Mouse (Mus musculus): ENCODE measurements at regions not wholly inside any gene's neighbourhood (a gene's known extent, or its start where the extent isn't known, plus 50 kb on each side); places are given as distances from the start of the nearest gene placed in this dataset.

GRCm38 (mm10) chr2:123023918-123024317, 258.9 kb downstream of the Sqor start:
- DNase-seq, result peak; percentile 32

DNA sequence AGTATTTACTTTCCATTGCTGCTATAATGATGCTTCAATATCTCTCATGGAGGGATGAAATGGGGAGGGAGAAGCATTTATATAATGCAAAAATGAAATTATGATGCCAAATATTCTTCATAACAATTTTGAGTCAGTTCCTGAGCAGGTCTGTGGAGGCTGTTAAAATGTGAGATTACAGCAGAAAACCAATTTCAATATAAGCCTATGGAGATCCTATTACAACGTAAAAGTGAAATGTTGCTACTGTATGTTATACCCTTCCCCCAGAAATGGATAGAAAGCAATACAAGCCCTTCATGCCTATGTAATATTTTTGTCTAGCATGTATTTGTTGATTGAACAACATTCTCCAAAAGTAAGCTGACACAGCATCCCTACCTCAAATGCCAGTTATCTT, 259.3 kb downstream of the Sqor start:
- no peak for DNase-seq

- peak; percentile 5 for DNase-seq
Observed at GRCm38 (mm10) chr2:123024976-123025585, 260.0 kb downstream of the Sqor start.

DNA sequence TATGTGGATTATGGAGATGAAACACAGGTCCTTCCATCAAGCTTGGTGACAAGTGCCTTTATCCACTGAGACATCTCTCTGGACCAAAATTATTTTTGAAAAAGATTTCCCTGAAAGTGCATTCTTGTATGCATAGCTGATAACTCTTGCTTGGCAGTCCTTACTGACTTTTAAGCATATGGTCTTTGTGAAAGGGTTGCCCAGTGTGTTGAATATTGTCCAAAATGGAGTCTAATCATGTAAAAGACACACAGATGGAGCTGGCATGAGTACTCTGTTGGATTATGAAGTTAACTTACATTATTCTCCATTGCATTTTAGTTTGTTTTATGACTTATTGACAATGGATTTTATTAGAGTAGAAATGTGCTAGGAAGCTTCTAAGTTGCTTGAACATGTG, 282.3 kb downstream of the Sqor start:
- no peak for DNase-seq

- DNase-seq, result no peak
Observed at GRCm38 (mm10) chr2:123064648-123065047, 299.6 kb downstream of the Sqor start.

GRCm38 (mm10) chr2:123068809-123069208, 303.8 kb downstream of the Sqor start:
- no peak for DNase-seq

DNA sequence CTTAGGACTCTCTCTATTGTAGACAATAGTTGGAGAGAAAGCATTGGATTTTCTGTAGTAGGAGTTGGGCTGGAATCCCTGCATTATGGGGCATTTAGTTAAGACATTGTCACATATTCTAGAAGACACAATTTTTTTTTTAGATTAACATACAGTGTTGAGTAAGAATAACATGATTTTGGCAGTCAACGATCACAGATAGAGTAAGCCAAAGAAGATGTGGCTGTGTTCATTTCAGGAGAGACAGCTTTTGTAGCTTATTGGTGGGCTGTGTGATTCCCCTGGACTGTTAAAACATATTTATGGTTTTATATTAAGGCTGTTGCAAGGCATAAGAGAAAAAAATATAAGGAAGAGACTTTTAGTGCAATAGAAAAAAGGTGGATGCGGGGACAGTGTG, 307.6 kb downstream of the Sqor start:
- no peak for DNase-seq

DNA sequence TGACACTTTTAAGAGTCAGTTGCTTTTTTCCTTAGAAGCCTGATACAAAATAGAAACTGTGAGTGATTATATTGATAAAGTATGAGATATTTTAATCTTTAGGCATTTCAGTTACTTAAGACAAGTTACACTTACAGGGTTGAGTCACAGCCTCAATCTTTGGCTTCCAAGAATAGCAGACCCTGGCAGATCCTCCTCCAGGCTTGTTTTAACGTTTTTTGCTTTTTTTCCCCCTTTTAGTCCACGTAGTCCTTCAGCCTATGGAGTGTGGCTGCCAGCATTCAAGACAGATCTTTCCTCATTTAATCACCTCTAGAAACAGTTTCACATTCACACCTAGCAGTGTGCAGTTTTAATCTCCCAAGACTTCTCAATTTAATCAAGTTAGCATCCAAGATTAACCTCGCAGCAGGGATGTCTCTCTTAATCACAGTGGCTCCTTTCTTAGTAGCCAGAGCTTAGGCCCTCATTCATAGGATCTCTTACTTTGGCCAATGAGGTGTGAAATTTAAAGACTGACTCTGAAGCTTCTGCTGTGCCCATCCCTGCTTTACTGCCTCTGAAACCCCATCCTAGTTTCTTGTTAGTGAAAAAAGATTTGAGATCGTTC, 308.5 kb downstream of the Sqor start:
- DNase-seq, result peak; percentile 6

- no peak for DNase-seq
Observed at GRCm38 (mm10) chr2:123092726-123093125, 327.7 kb downstream of the Sqor start.

- DNase-seq, result no peak
Observed at GRCm38 (mm10) chr2:123103530-123103929, 338.5 kb downstream of the Sqor start.

DNA sequence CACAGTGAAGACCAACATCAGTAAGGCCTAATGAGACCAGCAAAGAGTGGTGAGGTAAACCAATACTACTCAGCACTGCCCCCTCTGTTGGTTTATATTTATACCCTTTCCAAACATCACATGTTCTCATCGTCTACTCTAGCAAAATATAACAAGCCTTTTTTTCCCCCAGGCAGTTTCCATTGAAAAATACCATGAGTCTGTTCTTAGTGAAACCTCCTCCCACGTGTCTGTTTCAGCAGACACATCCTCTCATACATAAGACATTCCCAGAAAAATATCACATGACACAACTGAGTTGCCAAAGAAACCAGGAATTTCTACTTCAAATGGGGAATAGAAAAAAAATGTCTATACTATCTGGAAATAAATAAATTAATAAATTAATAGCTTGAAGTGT, 366.5 kb downstream of the Sqor start:
- DNase-seq, result no peak

GRCm38 (mm10) chr2:123153170-123153569, 388.1 kb downstream of the Sqor start:
- no peak for DNase-seq

DNA sequence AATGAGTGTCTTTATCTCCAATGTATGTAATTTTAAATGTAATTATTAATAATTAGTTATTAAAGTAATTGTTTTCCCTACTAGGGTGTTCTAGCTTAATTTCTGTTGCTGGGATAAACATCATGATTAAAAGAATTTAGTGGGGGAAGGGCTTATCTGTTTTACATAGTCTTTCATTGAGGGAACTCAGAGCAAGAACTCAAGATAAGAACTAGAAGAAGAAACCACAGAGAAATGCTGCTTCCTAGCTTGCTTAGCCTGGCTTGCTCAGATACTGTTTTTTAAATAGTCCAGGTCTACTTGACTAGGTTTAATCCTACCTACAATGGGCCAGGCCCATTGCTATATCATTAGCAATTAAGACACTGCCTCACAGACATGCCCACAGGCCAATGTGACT, 400.3 kb downstream of the Sqor start:
- DNase-seq, result no peak

GRCm38 (mm10) chr2:123170611-123171010, 405.6 kb downstream of the Sqor start:
- no peak for DNase-seq

- DNase-seq, result no peak
Observed at GRCm38 (mm10) chr2:123182208-123182607, 417.2 kb downstream of the Sqor start.

DNA sequence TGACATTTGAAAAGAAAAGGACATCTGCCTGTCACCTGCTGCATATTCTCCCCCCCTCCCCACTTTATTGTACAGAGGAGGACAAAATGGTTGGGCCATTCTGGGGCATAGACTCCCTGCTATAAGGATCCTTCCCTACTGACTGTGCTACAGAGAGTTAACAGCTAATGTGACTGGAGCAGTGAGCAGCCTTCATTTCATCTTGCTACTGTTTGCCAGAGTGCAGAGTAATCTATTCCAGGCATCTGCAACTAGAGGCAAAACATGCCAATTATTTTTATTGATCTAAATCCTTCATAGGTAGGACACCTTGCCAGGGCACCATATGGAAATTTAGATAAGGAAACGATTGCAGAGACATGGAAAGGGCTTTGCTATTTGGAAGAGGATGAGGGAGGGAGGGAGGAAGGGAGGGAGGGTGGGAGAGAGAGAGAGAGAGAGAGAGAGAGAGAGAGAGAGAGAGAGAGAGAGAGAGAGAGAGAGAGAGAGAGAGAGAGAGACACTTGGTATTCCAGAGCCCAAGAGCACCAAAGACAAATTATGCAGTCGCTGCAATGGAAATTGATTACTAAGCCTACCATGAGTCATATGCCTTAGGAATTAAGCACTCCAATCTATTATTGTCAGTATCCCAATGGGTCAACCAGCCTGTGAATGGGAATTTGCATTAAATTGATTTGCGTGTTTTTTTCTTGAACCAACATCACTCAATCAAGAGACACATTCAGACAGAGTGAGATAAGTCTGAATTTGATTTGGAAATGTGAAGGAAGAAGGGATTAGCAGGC, 426.0 kb downstream of the Sqor start:
- DNase-seq, result no peak

DNA sequence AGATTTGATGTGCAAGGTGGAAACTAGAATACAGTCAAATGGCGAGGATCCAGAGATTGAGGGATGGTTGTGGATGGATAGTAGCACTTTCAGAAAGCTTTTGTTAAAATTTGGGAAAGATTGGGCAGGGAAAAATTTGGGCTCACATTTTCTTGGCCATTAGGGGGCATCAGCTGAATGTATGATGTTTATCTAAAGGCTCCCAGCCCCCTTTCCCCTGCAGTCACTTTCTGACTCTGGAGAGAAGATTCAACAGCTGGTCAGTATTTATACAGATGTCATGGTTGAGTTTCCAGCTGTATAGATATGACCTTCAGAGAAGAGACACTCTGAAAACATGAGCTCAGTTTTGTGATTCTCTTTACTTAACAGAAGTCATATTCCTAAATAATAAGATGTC, 429.5 kb downstream of the Sqor start:
- no peak for DNase-seq
